Mouse (Mus musculus) hindbrain, embryonic 16.5 days (tissue): Measurements from ENCODE around the gene Gpd2. TPM values are rescaled to one million over a fixed set of nuclear protein-coding genes. Genes with fewer than 3 reads are reported as not detected.
A peak's percentile ranks its signal among the peaks of the same experiment; 100 is the strongest.

Experiments used
- ATAC-seq: fragments of 200-750 bp; cut with Nextera tagmentation; 2 replicates; pipeline ENCODE4 v1.8.0; 2017; ENCODE audit warnings: moderate TSS enrichment, moderate library complexity
- H3K27ac ChIP-seq: fragments of 300-500 bp; sonication (generic); 2 replicates; pipeline ENCODE4 v1.5.1; 2014; ENCODE audit warnings: low read depth, mild to moderate bottlenecking, control low read depth, low read length, moderate library complexity
- H3K27me3 ChIP-seq: fragments of 300-500 bp; sonication (generic); replicated peaks from 2 replicates; pipeline ENCODE4 v1.6.1; 2014; ENCODE audit warnings: low read length; ENCODE audit not compliant: control insufficient read depth, insufficient read depth
- H3K36me3 ChIP-seq: fragments of 300-500 bp; sonication (generic); 2 replicates; pipeline ENCODE4 v1.6.1; 2014; ENCODE audit warnings: mild to moderate bottlenecking, low read length, moderate library complexity, mixed read lengths; ENCODE audit not compliant: control insufficient read depth, insufficient read depth
- H3K4me1 ChIP-seq: fragments of 300-500 bp; sonication (generic); 2 replicates; pipeline ENCODE4 v1.6.1; 2014; ENCODE audit warnings: low read depth, low read length; ENCODE audit not compliant: control insufficient read depth, insufficient read depth
- H3K4me2 ChIP-seq: fragments of 300-500 bp; sonication (generic); 2 replicates; pipeline ENCODE4 v1.6.1; 2014; ENCODE audit warnings: mild to moderate bottlenecking, low read length, control low read depth, moderate library complexity
- H3K4me3 ChIP-seq: fragments of 300-500 bp; sonication (generic); 2 replicates; pipeline ENCODE4 v1.5.1; 2014; ENCODE audit warnings: mild to moderate bottlenecking, low read length, control low read depth, moderate library complexity
- H3K9ac ChIP-seq: fragments of 300-500 bp; sonication (generic); 2 replicates; pipeline ENCODE4 v1.6.1; 2014; ENCODE audit warnings: low read depth, mild to moderate bottlenecking, control low read depth, low read length, moderate library complexity
- H3K9me3 ChIP-seq: fragments of 300-500 bp; sonication (generic); 2 replicates; pipeline ENCODE4 v1.6.1; 2014; ENCODE audit warnings: mild to moderate bottlenecking, low read length, moderate library complexity; ENCODE audit not compliant: control insufficient read depth
- WGBS: fragments of 180-500 bp; shearing (Covaris S2); extraction: QIAGEN DNeasy Blood & Tissue Kit; methylation state at CpG from one replicate; pipeline ENCODE4 v1.1.7; 2014; 5-methylcytosine and 5-hydroxymethylcytosine counted together
- polyA plus RNA-seq: library from polyadenylated mRNA; unstranded; fragments of >200 nt; fragmentation: Nextera tagmentation; extraction: Ambion mirVana; gene quantifications from 2 replicates; pipeline ENCODE4 v1.2.1, GENCODE M21; 2015

Gpd2 gene
- polyA plus RNA-seq, 1 experiment from 2014 or later = 31.6 TPM

- H3K36me3 ChIP-seq = no peaks in the 10 kb centered on the region
- no peaks in the 10 kb centered on the region for H3K27me3 ChIP-seq
- H3K4me3 ChIP-seq = no peak overlapping the region
- no peak overlapping the region for H3K27ac ChIP-seq
- no peak for ATAC-seq
- 65% methylated on average over 7 of the region's 7 CpGs for WGBS
- H3K4me1 ChIP-seq = no peaks in the 10 kb centered on the region
- no peak overlapping the region for H3K9ac ChIP-seq
- H3K4me2 ChIP-seq = no peak overlapping the region
- no peaks in the 10 kb centered on the region for H3K9me3 ChIP-seq
Measured at GRCm38 (mm10) chr2:57283791-57284190, 46.4 kb downstream of the Gpd2 start.

GRCm38 (mm10) chr2:57285197-57285596 lies 47.8 kb downstream of the Gpd2 start:
- ATAC-seq = no peak
- Histone ChIP-seq H3K36me3 (no peaks in the 10 kb centered on the region), H3K9me3 (no peaks in the 10 kb centered on the region), H3K27me3 (no peaks in the 10 kb centered on the region), H3K27ac (no peak overlapping the region), H3K4me1 (no peaks in the 10 kb centered on the region), H3K4me2 (no peak overlapping the region), H3K4me3 (no peak overlapping the region), H3K9ac (no peak overlapping the region)
- 71% methylated on average over 4 of the region's 4 CpGs for WGBS

DNA sequence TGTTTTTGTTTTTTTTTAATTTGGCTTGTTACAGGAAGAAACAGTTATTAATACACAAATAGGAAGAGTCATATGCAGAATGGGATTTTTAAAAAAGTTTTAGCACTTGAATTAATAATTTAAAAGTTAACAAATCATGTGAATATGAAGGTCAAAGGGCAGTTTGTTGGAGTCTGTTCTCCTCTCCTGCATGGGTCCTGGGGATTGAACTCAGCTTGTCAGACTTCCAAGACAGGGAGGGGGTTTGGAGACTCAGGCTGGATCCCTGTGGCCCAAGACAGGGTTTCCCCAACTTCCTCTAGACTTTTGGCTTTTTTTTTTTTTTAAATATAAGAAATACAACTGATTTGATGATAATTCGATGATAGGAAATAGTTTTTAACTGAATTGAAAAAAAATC lies 50.6 kb downstream of the Gpd2 start:
- Histone ChIP-seq H3K36me3 (no peaks in the 10 kb centered on the region), H3K4me3 (no peak overlapping the region), H3K4me2 (no peak overlapping the region), H3K4me1 (no peaks in the 10 kb centered on the region), H3K27ac (no peak overlapping the region), H3K27me3 (no peaks in the 10 kb centered on the region), H3K9me3 (no peaks in the 10 kb centered on the region), H3K9ac (no peak overlapping the region)
- ATAC-seq = no peak
- WGBS = 92% methylated on average over 1 of the region's 1 CpGs

DNA sequence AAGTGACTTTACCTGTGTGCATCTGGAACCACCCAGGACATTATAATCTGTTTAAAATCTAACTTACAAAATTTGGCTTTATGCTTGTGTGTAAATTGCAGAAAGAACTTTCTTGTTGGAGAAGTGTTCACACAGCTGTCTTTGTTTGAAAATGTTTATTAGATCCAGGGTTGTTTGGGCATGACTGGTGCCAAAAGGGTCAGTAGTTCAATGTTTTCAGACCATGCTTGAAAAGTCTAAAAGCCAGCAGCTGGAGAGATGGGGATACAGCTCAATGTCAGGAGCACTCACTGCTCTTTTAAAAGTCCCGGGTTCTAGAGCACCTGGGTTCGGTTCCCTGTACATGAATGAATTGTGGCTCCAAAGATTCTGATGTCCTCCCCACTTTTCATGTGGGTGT lies 56.1 kb downstream of the Gpd2 start:
- H3K4me3 ChIP-seq = no peak overlapping the region
- no peaks in the 10 kb centered on the region for H3K27me3 ChIP-seq
- H3K4me2 ChIP-seq = no peak overlapping the region
- no peak overlapping the region for H3K9ac ChIP-seq
- no peaks in the 10 kb centered on the region for H3K36me3 ChIP-seq
- no peak overlapping the region for H3K27ac ChIP-seq
- no peaks in the 10 kb centered on the region for H3K9me3 ChIP-seq
- no peak for ATAC-seq
- no peaks in the 10 kb centered on the region for H3K4me1 ChIP-seq
- 90% methylated on average over 2 of the region's 2 CpGs for WGBS

DNA sequence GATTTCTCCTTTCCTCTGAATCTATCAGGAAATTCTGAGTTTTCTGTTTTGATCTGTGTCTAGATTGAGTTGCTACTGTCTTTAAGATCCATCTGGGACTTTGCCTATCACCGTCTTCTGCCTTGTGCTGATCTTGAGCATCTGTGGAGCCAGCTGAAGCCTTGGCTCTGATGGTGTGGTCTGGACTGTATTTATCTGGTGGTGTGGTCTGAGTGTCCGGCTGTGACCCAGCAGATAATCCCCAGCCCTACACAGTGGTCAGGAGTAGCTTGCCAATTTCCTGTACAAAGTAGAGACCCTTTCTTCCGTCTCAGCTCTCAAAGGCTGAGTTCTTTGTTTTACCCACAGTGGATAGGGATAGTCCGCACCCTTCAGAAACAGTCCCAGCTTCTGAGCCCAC lies 58.6 kb downstream of the Gpd2 start:
- Histone ChIP-seq H3K9ac (no peak overlapping the region), H3K36me3 (no peaks in the 10 kb centered on the region)
- WGBS = 86% methylated on average over 4 of the region's 4 CpGs

DNA sequence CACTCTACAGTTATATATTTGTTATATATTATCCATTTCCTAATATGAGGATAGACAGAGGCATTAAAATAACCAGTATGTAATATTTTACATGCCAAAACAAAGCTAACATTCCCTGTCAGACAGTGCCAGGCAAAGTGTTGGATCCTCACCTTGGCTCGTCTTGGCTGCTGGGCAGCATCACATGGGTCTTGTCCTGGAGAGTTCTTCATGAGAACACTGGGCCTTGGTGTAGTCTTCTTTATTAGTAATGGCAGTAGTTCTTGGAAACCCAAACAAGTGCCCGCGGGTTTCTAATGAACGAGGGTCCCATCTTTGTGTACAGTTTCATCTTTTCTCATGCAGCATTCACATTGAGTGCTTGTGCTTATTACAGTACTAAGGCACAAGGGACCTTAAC lies 59.8 kb downstream of the Gpd2 start:
- Histone ChIP-seq H3K4me1 (no peaks in the 10 kb centered on the region), H3K4me2 (no peak overlapping the region), H3K9me3 (no peaks in the 10 kb centered on the region), H3K9ac (no peak overlapping the region), H3K27me3 (no peaks in the 10 kb centered on the region), H3K36me3 (no peaks in the 10 kb centered on the region), H3K27ac (no peak overlapping the region), H3K4me3 (no peak overlapping the region)
- no peak for ATAC-seq
- WGBS = 95% methylated on average over 4 of the region's 4 CpGs

More for the DNA sequence above, 58.6 kb downstream of the Gpd2 start:
- ATAC-seq = no peak
- no peaks in the 10 kb centered on the region for H3K9me3 ChIP-seq
- no peak overlapping the region for H3K27ac ChIP-seq
- no peaks in the 10 kb centered on the region for H3K27me3 ChIP-seq
- H3K4me2 ChIP-seq = no peak overlapping the region
- H3K4me3 ChIP-seq = no peak overlapping the region
- H3K4me1 ChIP-seq = no peaks in the 10 kb centered on the region

- no peak overlapping the region for H3K9ac ChIP-seq
- H3K27me3 ChIP-seq = no peaks in the 10 kb centered on the region
- peaks cover 3% of the 10 kb centered on the region; the same call in 1 of the 2 replicates for H3K4me1 ChIP-seq
- WGBS = 40% methylated on average over 3 of the region's 3 CpGs
- H3K4me3 ChIP-seq = no peak overlapping the region
- no peak overlapping the region for H3K4me2 ChIP-seq
- H3K27ac ChIP-seq = no peak overlapping the region
- no peaks in the 10 kb centered on the region; the same call in 1 of the 2 replicates for H3K36me3 ChIP-seq
- peak; percentile 69; the same call in 1 of the 2 replicates for ATAC-seq
- H3K9me3 ChIP-seq = no peaks in the 10 kb centered on the region
Measured at GRCm38 (mm10) chr2:57301539-57301938, 64.1 kb downstream of the Gpd2 start.

DNA sequence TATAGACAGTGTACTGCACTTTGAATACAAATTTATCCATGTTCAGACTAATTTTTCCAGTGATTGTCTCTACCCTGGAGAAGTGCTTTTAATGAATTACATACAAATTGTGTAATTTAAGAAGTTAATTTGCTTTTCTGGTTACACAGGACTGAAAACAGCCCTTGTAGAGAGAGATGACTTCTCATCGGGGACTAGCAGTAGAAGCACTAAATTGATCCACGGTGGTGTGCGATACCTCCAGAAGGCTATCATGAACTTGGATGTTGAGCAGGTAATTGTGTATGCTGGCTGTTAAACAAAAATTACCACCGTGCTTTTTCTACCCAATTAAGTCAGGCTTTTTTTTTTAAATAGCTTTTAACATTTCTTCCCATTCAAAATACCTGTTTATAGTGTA lies 66.8 kb downstream of the Gpd2 start:
- Histone ChIP-seq H3K4me3 (no peak overlapping the region), H3K27ac (no peak overlapping the region), H3K36me3 (no peaks in the 10 kb centered on the region; the same call in 1 of the 2 replicates), H3K4me1 (peaks cover 3% of the 10 kb centered on the region; the same call in 1 of the 2 replicates), H3K9ac (no peak overlapping the region), H3K9me3 (no peaks in the 10 kb centered on the region), H3K4me2 (no peak overlapping the region), H3K27me3 (no peaks in the 10 kb centered on the region)
- 51% methylated on average over 4 of the region's 4 CpGs for WGBS
- peak; percentile 58 for ATAC-seq

DNA sequence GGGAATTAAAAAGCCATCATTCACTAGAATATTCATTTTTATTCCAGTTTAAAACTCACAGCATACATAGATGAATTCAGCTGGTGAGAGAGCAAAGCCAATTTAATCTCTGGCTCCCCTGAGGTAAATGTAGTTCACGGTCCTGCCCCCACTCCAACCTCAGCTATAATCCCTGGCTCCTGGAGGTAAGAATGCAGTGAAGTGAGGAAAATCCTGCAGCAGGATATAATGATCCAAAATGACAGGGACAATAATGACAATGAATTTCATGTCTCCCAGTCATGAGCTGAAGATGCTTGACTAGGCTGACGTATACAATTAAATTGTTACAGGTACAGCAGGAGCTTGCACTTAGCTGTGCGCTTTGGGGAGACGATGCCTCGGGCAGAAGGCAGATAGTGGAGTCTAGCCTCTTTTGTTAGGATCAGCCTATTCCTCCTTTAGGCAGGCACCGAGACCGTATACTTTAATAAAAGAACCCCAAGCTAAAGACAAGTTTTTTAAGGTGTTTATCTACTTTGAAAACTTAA lies 74.9 kb downstream of the Gpd2 start:
- Histone ChIP-seq H3K36me3 (no peaks in the 10 kb centered on the region), H3K4me3 (no peak overlapping the region), H3K9me3 (no peaks in the 10 kb centered on the region), H3K4me2 (no peak overlapping the region), H3K27me3 (no peaks in the 10 kb centered on the region), H3K9ac (no peak overlapping the region), H3K27ac (no peak overlapping the region), H3K4me1 (no peaks in the 10 kb centered on the region)
- ATAC-seq = no peak
- 60% methylated on average over 7 of the region's 7 CpGs for WGBS

DNA sequence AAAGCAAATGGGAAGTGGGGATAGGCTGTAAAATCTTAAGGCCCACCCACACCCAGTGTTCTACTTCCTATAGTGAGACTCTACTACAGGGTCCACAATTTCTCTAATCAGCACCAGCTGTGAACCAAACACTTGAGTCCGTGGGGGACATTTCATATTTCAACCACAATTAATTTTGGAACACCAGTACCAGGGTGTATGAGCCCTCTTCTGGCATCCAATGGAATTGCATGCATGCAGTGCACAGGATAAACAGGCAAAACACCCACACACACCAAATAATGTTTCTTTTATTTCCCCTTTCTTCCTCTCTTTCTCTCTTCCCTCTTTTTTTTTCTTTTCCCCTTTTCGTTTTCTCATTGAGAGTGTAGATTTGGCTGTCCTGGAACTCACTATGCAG lies 78.6 kb downstream of the Gpd2 start:
- 61% methylated on average over 2 of the region's 2 CpGs for WGBS
- no peak for ATAC-seq

More for the DNA sequence above, 78.6 kb downstream of the Gpd2 start:
- no peaks in the 10 kb centered on the region for H3K9me3 ChIP-seq
- no peak overlapping the region for H3K27ac ChIP-seq
- H3K4me2 ChIP-seq = no peak overlapping the region
- no peaks in the 10 kb centered on the region for H3K36me3 ChIP-seq
- no peak overlapping the region for H3K4me3 ChIP-seq
- no peaks in the 10 kb centered on the region for H3K27me3 ChIP-seq
- no peak overlapping the region for H3K9ac ChIP-seq
- H3K4me1 ChIP-seq = no peaks in the 10 kb centered on the region
